Mouse (Mus musculus) lung, adult 2 months (tissue): ENCODE data around the gene Nxnl1. TPM values are rescaled to one million over a fixed set of nuclear protein-coding genes. Genes with fewer than 3 reads are reported as not detected.
"Not testable (repeated sequence)": the region's sequence is repeated elsewhere in the genome, so short reads cannot be mapped to it uniquely, and the experiment has no call there.

Experiments used
- DNase-seq: peaks from one replicate; pipeline ENCODE4 v3.0.0; 2022
- H3K4me1 ChIP-seq: fragments of 200-500 bp; 2 replicates; pipeline ENCODE4 v1.6.1; 2011; ENCODE audit warnings: low read length; ENCODE audit not compliant: control insufficient read depth, insufficient read depth
- H3K4me3 ChIP-seq: fragments of 200-500 bp; replicated peaks from 2 replicates; pipeline ENCODE3; 2011; ENCODE audit warnings: low read depth, mild to moderate bottlenecking, control low read depth, low read length; ENCODE audit errors: extremely low read depth
- CTCF ChIP-seq: fragments of 200-500 bp; IDR thresholded peaks from 2 replicates; pipeline ENCODE4 v1.5.1; 2011; ENCODE audit warnings: mild to moderate bottlenecking, low read length, control low read depth; ENCODE audit not compliant: insufficient read depth
- POLR2A ChIP-seq: fragments of 200-500 bp; IDR thresholded peaks from 2 replicates; pipeline ENCODE4 v1.6.1; 2011; ENCODE audit warnings: low read depth, mild to moderate bottlenecking, control low read depth, low read length, borderline replicate concordance; ENCODE audit errors: extremely low read depth
- WGBS: fragments of 180-500 bp; shearing (Covaris S2); methylation state at CpG from one replicate; pipeline ENCODE4 v1.1.7; 2018; 5-methylcytosine and 5-hydroxymethylcytosine counted together
- polyA plus RNA-seq: library from polyadenylated mRNA; depleted of rRNA; stranded (reverse); fragments of >200 nt; gene quantifications from 2 replicates; pipeline ENCODE4 v1.2.3, GENCODE M21; 2012; rRNA removed

Gene Nxnl1
- polyA plus RNA-seq, 1 experiment: not detected

GRCm38 (mm10) chr8:71525226-71526050 lies 41.0 kb downstream of the Nxnl1 start, which contains the start of gene Ccdc194:
Gene Ccdc194 (minus strand): TSS chr8:71525711.
- Histone ChIP-seq H3K4me3 (no peak within 1 kb of the TSS), H3K4me1 (peaks cover 8% of the 10 kb centered on the region)
- TF ChIP-seq CTCF (no peak), POLR2A (no peak)
- no peak for DNase-seq
- WGBS: 46% methylated on average over 46 of the region's 46 CpGs

GRCm38 (mm10) chr8:71521634-71522033 lies 44.8 kb downstream of the Nxnl1 start:
- TF ChIP-seq POLR2A (no peak), CTCF (peak; percentile 88)
- 7% methylated on average over 17 of the region's 17 CpGs for WGBS
- peaks cover 8% of the 10 kb centered on the region; the same call in 1 of the 2 replicates for H3K4me1 ChIP-seq
- H3K4me3 ChIP-seq: no peak overlapping the region
- peak; percentile 97 for DNase-seq

GRCm38 (mm10) chr8:71519037-71519825 lies 47.2 kb downstream of the Nxnl1 start:
- DNase-seq: peak; percentile 42
- TF ChIP-seq CTCF: peak; percentile 75
- WGBS: 25% methylated on average over 10 of the region's 10 CpGs

GRCm38 (mm10) chr8:71516786-71517185 lies 49.6 kb downstream of the Nxnl1 start:
- DNase-seq: no peak
- Histone ChIP-seq H3K4me1 (peaks cover 10% of the 10 kb centered on the region), H3K4me3 (no peak overlapping the region)
- TF ChIP-seq CTCF (no peak), POLR2A (no peak)
- WGBS: 13% methylated on average over 6 of the region's 6 CpGs

More at GRCm38 (mm10) chr8:71519037-71519825, 47.2 kb downstream of the Nxnl1 start:
- not testable (repeated sequence) for H3K4me3 ChIP-seq, H3K4me1 ChIP-seq

- WGBS: 78% methylated on average over 5 of the region's 5 CpGs
- TF ChIP-seq POLR2A (no peak), CTCF (no peak)
These were observed 51.4 kb downstream of the Nxnl1 start for GRCm38 (mm10) chr8:71515043-71515442.

GRCm38 (mm10) chr8:71513018-71513754 lies 53.2 kb downstream of the Nxnl1 start:
- H3K4me1 ChIP-seq: peaks cover 8% of the 10 kb centered on the region
- no peak overlapping the region for H3K4me3 ChIP-seq
- no peak for DNase-seq
- no peak for TF ChIP-seq CTCF
- WGBS: 52% methylated on average over 15 of the region's 15 CpGs

More at GRCm38 (mm10) chr8:71515043-71515442, 51.4 kb downstream of the Nxnl1 start:
- H3K4me1 ChIP-seq: peaks cover 8% of the 10 kb centered on the region
- H3K4me3 ChIP-seq: no peak overlapping the region
- no peak for DNase-seq

GRCm38 (mm10) chr8:71511644-71512043 lies 54.8 kb downstream of the Nxnl1 start, which contains the start of gene Plvap:
Gene Plvap (minus strand): TSS chr8:71511752.
- DNase-seq: peak; percentile 35
- H3K4me1 ChIP-seq: peaks cover 8% of the 10 kb centered on the region
- H3K4me3 ChIP-seq: peak within 1 kb of the TSS; percentile 96
- TF ChIP-seq CTCF: no peak
- peak; percentile 90; the same call in 1 of the 2 replicates for TF ChIP-seq POLR2A
- 17% methylated on average over 14 of the region's 14 CpGs for WGBS

Other genes starting within 250 kb of the Nxnl1 start
- gene Use1, start 199.8 kb downstream of the Nxnl1 start, polyA plus RNA-seq: 111 and 121 TPM in 2 replicates
- 16.9 and 21.1 TPM in 2 replicates for gene Ocel1, start 195.3 kb downstream of the Nxnl1 start, polyA plus RNA-seq
- 133 and 205 TPM in 2 replicates for gene Nr2f6, start 184.6 kb downstream of the Nxnl1 start, polyA plus RNA-seq
- gene Ushbp1, start 170.8 kb downstream of the Nxnl1 start, polyA plus RNA-seq: 155 and 170 TPM in 2 replicates
- gene Babam1, start 169.7 kb downstream of the Nxnl1 start, polyA plus RNA-seq: 120 and 145 TPM in 2 replicates
- 1.4 and 2.2 TPM in 2 replicates for gene Ankle1, start 160.6 kb downstream of the Nxnl1 start, polyA plus RNA-seq
- 38.1 and 43.3 TPM in 2 replicates for gene Abhd8, start 102.9 kb downstream of the Nxnl1 start, polyA plus RNA-seq
- gene Mrpl34, start 101.6 kb downstream of the Nxnl1 start, polyA plus RNA-seq: 59.4 and 72.5 TPM in 2 replicates
- 84.4 and 85.9 TPM in 2 replicates for gene Dda1, start 97.4 kb downstream of the Nxnl1 start, polyA plus RNA-seq
- 25.5 and 30.6 TPM in 2 replicates for gene Ano8, start 80.6 kb downstream of the Nxnl1 start, polyA plus RNA-seq
- 26.0 and 30.4 TPM in 2 replicates for gene Gtpbp3, start 78.5 kb downstream of the Nxnl1 start, polyA plus RNA-seq
- 1,109 and 1,564 TPM in 2 replicates for gene Plvap, start 54.8 kb downstream of the Nxnl1 start, polyA plus RNA-seq
- gene Ccdc194, start 40.9 kb downstream of the Nxnl1 start, polyA plus RNA-seq: 0.42 and 0.49 TPM in 2 replicates
- gene Bst2, start 29.1 kb downstream of the Nxnl1 start, polyA plus RNA-seq: 437 and 505 TPM in 2 replicates
- gene Mvb12a, start 23.7 kb downstream of the Nxnl1 start, polyA plus RNA-seq: 131 and 132 TPM in 2 replicates
- 18.5 and 25.2 TPM in 2 replicates for gene Tmem221, start 7.7 kb downstream of the Nxnl1 start, polyA plus RNA-seq
- gene Slc27a1, start 2.3 kb upstream of the Nxnl1 start, polyA plus RNA-seq: 73.5 and 101 TPM in 2 replicates
- 140 TPM in 2 replicates for gene Pgls, start 25.6 kb upstream of the Nxnl1 start, polyA plus RNA-seq
- gene Fam129c, start 31.0 kb upstream of the Nxnl1 start, polyA plus RNA-seq: 4.8 and 5.4 TPM in 2 replicates
- 172 and 200 TPM in 2 replicates for gene Colgalt1, start 44.4 kb upstream of the Nxnl1 start, polyA plus RNA-seq
- 0.25 and 0.32 TPM in 2 replicates for gene Unc13a, start 105.2 kb upstream of the Nxnl1 start, polyA plus RNA-seq
- 56.6 and 72.7 TPM in 2 replicates for gene Jak3, start 109.7 kb upstream of the Nxnl1 start, polyA plus RNA-seq
- gene Insl3, start 122.6 kb upstream of the Nxnl1 start, polyA plus RNA-seq: 58.5 and 60.7 TPM in 2 replicates
- 25.0 and 31.3 TPM in 2 replicates for gene B3gnt3, start 135.2 kb upstream of the Nxnl1 start, polyA plus RNA-seq
- 20.0 and 23.3 TPM in 2 replicates for gene Fcho1, start 159.1 kb upstream of the Nxnl1 start, polyA plus RNA-seq